Mouse (Mus musculus) brain, embryonic 14.5 days (tissue): ENCODE measurements around the gene Glt1d1. TPM values are rescaled to one million over a fixed set of nuclear protein-coding genes. Genes with fewer than 3 reads are reported as not detected.

Experiments
- DNase-seq: peaks from one replicate; pipeline ENCODE4 v3.0.0-alpha.2; 2011; ENCODE audit warnings: low read depth
- CTCF ChIP-seq: fragments of 200-500 bp; IDR thresholded peaks from 2 replicates; pipeline ENCODE4 v1.5.1; 2012; ENCODE audit warnings: inconsistent platforms, mild to moderate bottlenecking, moderate library complexity, borderline replicate concordance; ENCODE audit not compliant: insufficient read depth, insufficient read length; ENCODE audit errors: extremely low read depth
- POLR2A ChIP-seq: fragments of 200-500 bp; IDR thresholded peaks from 2 replicates; pipeline ENCODE4 v1.6.1; 2012; ENCODE audit warnings: mild to moderate bottlenecking, inconsistent platforms, borderline replicate concordance; ENCODE audit not compliant: poor library complexity, insufficient read depth, insufficient read length, severe bottlenecking; ENCODE audit errors: extremely low read depth
- polyA plus RNA-seq: library from polyadenylated mRNA; depleted of rRNA; stranded (reverse); fragments of >200 nt; gene quantifications from 2 replicates; pipeline ENCODE4 v1.2.3, GENCODE M21; 2012

Gene Glt1d1
- polyA plus RNA-seq, 1 experiment: 4.9 TPM

DNA sequence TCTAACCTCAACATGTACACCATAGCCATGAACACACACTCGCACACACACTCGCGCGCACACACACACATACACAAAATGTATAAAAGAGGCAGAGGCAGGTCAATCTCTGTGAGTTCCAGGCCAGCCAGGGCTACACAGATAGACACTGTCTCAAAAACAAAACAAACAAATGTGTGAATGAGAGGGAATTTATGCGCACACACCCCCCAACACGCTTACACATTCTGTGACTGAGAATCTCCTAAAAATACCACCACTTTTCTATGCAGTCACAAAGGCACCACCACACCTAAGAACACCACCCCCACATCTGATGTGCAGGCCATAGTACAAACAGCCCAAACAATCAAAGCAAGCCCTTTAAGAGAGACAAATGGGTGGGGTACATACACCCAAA, 19.7 kb upstream of the Glt1d1 start:
- TF ChIP-seq POLR2A (no peak), CTCF (no peak)
- DNase-seq: no peak

DNA sequence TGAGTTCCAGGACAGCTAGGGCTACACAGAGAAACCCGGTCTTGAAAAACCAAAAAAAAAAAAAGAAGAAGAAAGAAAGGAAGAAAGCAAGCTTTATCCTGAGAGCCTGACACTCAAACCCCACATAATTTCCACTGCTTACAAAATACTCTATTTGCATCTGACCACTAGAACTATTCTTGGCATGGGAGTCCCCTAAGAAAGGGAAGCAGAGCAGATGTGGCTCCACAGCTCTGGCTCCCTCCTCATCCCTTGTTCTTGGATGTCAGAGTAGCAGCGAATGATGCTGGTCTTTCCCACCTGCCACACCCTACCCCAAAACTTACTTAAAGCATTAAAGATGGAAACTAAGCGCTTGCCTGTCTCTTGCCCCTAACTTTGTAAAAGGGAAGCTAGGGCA, 16.6 kb upstream of the Glt1d1 start:
- no peak for DNase-seq
- TF ChIP-seq CTCF (no peak), POLR2A (no peak)

DNA sequence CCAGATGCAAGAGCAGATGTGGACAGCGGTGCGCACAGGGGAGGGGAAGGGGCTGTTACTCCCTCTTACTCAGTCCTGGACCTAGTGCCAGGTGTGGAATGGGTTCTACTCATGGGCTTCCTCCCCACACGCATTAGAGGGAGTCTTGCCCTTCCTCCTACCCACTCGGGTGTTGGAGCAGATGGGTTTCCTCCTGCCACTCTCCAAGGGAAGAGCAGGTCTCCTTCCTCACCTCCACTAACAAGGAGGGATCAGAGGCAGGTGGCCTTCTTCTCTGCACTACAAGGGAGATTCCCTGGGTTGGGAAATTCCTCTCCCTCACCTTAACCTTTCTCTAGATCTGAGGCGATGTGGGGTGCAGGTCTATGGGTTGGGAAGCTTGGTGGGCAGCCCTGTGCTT, 15.9 kb upstream of the Glt1d1 start:
- TF ChIP-seq CTCF (no peak), POLR2A (no peak)
- no peak for DNase-seq

DNA sequence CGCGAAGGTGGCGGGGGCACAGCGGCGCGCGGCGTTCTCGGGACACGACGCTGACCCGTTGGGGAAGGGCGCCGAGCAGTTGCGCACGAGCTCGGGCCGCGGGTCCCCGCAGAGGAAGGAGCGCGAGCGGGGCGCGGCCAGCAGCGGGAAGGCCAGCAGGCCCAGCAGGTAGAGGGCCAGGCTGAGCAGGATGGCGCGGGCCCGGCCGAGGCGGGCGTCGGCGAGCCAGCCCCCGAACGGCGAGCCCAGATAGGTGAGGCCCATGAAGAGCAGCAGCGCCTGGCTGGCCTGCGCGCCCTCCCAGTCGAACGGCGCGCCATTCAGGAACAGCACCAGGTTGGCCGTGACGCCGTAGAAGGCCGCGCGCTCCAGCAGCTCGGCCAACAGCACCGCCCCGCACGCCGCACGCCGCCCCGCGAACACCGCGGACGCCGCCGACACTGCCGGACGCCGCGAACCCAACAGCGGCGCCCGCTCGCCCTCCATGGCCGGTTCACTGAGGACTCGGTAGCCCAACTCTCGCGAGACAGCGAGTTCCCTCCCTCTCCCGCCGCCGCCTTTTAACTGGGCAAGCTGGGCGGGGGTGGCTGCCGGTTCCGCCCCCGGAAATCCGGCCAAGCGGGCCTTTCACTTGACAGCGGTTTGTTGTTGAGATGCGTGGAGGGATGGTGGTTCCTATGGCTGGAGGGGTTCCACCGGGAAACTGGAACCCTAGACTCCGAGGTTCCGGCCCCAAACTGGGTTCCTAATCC, 15.0 kb upstream of the Glt1d1 start:
- TF ChIP-seq CTCF (no peak), POLR2A (peak; percentile 76)
- DNase-seq: peak; percentile 99

DNA sequence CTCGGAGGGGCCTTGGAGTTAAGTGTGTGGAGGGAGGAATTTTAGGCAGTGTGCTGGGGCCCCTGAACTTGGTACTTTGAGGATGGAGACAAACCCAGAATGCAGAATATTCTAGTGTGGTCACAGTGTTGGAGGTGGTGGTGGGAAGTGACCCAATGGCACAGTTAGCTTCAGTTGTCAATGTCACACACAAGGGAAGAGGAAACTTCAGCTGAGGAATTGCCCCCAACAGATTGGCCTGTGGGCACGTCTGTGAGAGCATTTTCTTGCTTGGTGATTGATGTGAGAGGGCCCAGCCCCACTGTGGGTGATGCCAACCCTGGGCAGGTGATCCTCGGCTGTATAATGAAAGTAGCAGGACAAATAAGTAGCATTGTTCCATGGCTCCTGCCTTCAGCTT, 13.2 kb upstream of the Glt1d1 start:
- no peak for DNase-seq
- TF ChIP-seq POLR2A (no peak), CTCF (no peak)

DNA sequence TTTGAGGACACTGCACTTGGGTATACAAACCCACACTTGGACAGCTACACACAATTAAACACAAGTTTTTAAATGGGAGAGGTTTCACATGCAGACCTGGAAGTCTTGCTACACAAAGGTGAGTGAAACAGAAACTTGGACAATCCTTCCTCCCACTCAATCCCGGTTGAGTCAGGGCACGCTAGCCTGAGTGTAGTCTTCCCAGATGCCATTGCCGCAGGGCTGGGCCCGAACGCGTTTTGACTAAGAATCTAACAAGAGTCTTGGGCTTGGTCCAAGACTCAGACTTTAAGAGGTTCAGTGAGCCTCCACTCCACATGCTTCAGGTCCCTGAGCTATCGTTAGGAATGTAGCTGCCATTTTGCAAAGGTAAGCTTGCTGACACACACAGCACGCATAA, 11.7 kb upstream of the Glt1d1 start:
- no peak for TF ChIP-seq POLR2A
- no peak for TF ChIP-seq CTCF
- DNase-seq: no peak

DNA sequence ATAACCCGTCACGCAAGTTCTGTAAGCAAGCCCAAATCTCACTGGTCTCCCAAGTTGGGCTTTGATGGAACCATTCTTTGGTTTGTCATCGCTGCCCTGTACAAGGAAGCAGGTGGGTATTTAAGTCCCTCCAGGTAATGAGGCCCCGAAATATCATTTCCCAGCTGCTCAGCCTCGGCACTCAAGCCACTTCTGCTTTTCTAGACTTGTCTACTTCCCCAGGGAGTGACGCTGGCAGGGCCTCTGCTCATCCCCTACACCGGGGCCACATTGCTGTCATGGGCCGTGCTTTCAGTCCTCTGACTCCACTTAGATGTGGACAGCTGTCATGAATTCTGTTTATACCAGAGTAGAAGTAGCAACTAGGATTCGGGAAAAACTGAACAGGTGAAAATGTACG, 11.0 kb upstream of the Glt1d1 start:
- DNase-seq: no peak
- no peak for TF ChIP-seq POLR2A

DNA sequence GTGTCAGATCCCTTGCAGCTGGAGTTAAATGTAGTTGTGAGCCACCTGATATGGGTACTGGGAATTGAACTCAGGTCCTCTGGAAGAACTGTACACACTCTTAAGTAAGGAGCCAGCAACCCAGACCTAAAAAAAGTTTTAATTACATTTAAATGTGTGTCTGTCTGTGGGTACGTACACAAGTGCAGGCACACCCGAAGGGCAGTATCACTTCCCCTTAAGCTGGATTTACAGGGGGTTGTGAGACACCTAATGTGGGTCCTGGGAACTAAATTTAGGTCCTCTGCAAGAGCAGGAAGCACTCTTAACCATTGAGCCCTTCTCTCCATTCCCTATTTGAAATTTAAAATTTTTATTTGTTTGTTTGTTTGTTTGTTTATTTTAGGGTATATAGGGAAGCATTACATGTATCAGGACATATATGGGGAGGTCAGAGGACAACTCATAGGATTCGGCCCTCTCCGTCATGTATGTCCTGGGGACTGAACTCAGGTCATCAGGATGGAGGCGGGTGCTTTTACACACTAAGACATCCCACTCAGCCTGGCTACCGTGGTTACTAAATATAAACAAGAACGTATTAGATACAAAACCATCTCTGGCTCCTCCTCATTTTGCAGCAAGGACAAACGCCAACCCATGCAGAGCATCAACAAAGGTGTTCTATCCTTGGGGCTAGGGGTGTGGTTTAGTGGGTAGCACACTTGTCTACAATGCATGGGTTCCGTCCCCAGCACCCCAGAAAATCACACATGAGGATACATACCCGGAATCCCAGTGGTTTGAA, 7.4 kb upstream of the Glt1d1 start:
- no peak for DNase-seq
- TF ChIP-seq CTCF (no peak), POLR2A (no peak)

DNA sequence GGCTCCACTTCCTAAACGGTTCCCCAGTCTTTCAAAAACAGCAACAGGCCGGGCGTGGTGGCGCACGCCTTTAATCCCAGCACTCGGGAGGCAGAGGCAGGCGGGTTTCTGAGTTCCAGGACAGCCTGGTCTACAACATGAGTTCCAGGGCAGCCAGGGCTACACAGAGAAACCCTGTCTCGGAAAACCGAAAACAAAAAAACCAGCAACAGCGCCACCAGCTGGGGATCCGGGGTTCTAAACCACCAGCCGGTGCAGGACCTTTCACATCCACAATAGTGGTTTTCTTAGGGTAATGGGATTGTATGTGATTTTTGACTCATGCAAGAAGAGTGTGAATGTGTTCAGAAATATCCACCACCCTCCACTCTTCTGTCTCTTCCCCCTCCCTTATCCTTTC, 4.8 kb upstream of the Glt1d1 start:
- TF ChIP-seq CTCF (no peak), POLR2A (no peak)

DNA sequence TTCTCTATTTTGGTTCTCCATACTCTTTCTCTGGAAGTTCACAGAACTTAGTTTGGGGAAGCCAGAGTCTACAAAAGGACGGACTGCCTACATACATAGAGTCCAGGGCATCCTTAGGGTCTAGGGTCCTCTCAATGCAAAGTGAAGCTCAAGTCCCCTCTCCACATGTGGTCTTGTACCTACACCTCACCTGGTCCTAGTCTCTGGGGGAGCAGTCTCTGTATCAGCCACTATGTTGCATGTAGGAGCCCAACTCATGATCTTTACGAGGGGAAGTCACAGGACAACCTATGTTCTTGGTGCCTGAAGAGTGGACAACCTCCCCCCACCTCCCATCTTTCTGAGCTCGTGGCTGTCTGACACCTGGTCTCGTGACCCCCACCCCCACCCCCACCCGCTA, 391 bp upstream of the Glt1d1 start:
- DNase-seq: peak; percentile 13
- TF ChIP-seq CTCF (no peak), POLR2A (no peak)

More for the DNA sequence above, 4.8 kb upstream of the Glt1d1 start:
- no peak for DNase-seq

DNA sequence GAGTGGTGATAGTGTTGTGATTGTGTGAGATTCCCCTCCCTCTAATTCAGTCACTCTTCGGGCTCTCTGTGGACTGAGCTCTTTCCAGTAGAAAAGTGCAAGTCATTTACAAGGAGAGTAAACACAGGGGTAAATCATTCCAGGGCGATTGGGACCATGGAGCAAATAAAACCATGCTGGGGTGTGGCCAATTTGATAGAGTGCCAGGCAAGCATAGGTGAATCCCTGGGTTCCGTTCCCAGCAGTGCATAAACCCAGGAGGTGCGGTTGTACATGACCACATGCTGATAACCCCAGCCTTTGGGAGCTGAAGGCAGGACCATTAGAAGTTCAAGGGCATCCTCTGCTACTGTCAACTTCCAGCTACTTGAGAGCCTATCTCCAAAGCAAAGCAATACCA, 1.1 kb downstream of the Glt1d1 start:
- TF ChIP-seq POLR2A (no peak), CTCF (no peak)
- DNase-seq: no peak

DNA sequence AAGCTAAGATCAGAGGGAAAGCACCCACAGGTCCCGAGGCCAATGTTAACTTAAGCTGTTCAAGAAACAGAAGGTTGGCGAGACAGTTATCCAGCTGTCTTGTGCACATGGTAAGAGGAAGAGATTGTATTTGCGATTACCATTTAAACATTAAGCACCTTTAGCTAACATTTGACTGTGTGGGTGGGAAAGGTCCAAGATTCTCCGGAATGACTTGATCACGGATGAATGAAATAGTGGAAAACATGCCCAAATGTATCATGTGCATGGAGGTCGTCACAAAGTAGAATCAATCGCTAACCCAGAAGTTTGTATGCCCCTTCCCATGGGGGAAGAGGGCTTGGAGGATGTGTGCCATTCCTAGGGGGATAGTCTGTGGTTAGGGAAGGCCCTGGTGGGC, 1.6 kb downstream of the Glt1d1 start:
- no peak for TF ChIP-seq POLR2A
- TF ChIP-seq CTCF: no peak
- no peak for DNase-seq
